Mouse (Mus musculus): Measurements from ENCODE around the gene Mfsd13b.

GRCm38 (mm10) chr7:121025221-121026008, 43.1 kb downstream of the Mfsd13b start:
- no peak for TF ChIP-seq GATA1 (IDR thresholded peaks at IDR 0.05; ENCODE audit: borderline replicate concordance, low read length)
- TF ChIP-seq FLI1 (IDR thresholded peaks at IDR 0.05; ENCODE audit: low read length) = no peak
